Mouse (Mus musculus) C2C12 (cell line): Measurements from ENCODE around the gene P2rx1.

Experiments
- CTCF ChIP-seq: IDR thresholded peaks from one replicate; pipeline ENCODE4 v1.5.1; 2011; ENCODE audit not compliant: control insufficient read depth, insufficient read depth, insufficient read length
- FOSL1 ChIP-seq: IDR thresholded peaks from one replicate; pipeline ENCODE4 v1.8.0; 2011; ENCODE audit warnings: mild to moderate bottlenecking, low read length; ENCODE audit not compliant: poor library complexity, insufficient read depth, severe bottlenecking
- MYOD1 ChIP-seq: IDR thresholded peaks from one replicate; pipeline ENCODE4 v1.6.1; 2011; ENCODE audit warnings: low read depth; ENCODE audit not compliant: control insufficient read depth, insufficient read length

DNA sequence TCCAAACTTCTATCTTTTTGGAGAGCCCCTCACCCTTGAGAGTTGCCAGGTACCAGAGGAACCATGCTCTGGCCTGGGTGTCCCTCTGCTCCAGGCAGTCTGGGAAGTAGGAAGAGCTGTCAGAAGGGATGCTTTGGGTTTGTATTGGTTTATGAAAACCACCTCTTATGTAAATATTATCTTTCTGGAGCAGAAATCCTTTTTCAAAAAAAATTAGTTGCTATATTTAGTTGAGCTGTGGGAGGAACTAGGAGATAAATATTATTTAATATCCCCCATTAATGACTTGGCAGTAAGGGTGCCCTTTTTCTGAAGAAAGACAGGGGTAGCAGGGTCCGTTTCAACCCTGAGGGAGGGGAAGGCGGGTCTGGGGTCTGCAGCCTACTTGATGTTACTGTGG is 36.5 kb upstream of the P2rx1 start:
- TF ChIP-seq CTCF (no peak), FOSL1 (no peak), MYOD1 (no peak)
